Mouse (Mus musculus): ENCODE measurements around the gene Adamts7. TPM values are rescaled to one million over a fixed set of nuclear protein-coding genes. Genes with fewer than 3 reads are reported as not detected.

The Adamts7 gene
- total RNA-seq, 4 experiments from 2014 or later: 0.29 to 0.56 (median 0.43) TPM

- DNase-seq (ENCODE audit: low spot score in 2 of 2): no peak
These were observed 94.4 kb downstream of the Adamts7 start for GRCm38 (mm10) chr9:90257220-90257619.

Other genes starting within 250 kb of the Adamts7 start
- 1 to 10 TPM; 5.3 to 9.3 (median 6.7) TPM for gene Ctsh, start 108.9 kb upstream of the Adamts7 start, total RNA-seq (2022)
- 100 to 1,000 TPM; 196 to 235 (median 212) TPM for gene Morf4l1, start 48.3 kb upstream of the Adamts7 start, total RNA-seq (2022)
- 1 to 10 TPM; 2.6 to 4.5 (median 3.7) TPM for gene Tbc1d2b, start 107.7 kb downstream of the Adamts7 start, total RNA-seq (2022)

All from gastrocnemius, adult 8-10 months (tissue).